Mouse (Mus musculus) olfactory bulb, adult 2 months (tissue): ENCODE measurements at regions not wholly inside any gene's neighbourhood (a gene's known extent, or its start where the extent isn't known, plus 50 kb on each side); places are given as distances from the start of the nearest gene placed in this dataset.

ENCODE experiments used
- H3K27ac ChIP-seq: fragments of 200-500 bp; 2 replicates; pipeline ENCODE4 v1.5.1; 2012; ENCODE audit warnings: low read depth, low read length; ENCODE audit not compliant: insufficient read depth
- H3K4me1 ChIP-seq: fragments of 200-500 bp; 2 replicates; pipeline ENCODE4 v1.6.1; 2012; ENCODE audit warnings: low read length; ENCODE audit not compliant: control insufficient read depth, insufficient read depth
- H3K4me3 ChIP-seq: fragments of 200-500 bp; 2 replicates; pipeline ENCODE4 v1.5.1; 2012; ENCODE audit warnings: mild to moderate bottlenecking, low read depth, low read length, moderate library complexity; ENCODE audit not compliant: insufficient read depth
- CTCF ChIP-seq: fragments of 200-500 bp; IDR thresholded peaks from 2 replicates; pipeline ENCODE4 v1.5.1; 2012; ENCODE audit warnings: low read depth, mild to moderate bottlenecking, low read length, moderate library complexity; ENCODE audit not compliant: insufficient read depth
- POLR2A ChIP-seq: fragments of 200-500 bp; IDR thresholded peaks from 2 replicates; pipeline ENCODE4 v1.6.1; 2012; ENCODE audit warnings: mild to moderate bottlenecking, low read depth, low read length, moderate library complexity; ENCODE audit not compliant: insufficient read depth
- WGBS: fragments of 180-500 bp; shearing (Covaris S2); methylation state at CpG from one replicate; pipeline ENCODE4 v1.1.7; 2018; 5-methylcytosine and 5-hydroxymethylcytosine counted together

DNA sequence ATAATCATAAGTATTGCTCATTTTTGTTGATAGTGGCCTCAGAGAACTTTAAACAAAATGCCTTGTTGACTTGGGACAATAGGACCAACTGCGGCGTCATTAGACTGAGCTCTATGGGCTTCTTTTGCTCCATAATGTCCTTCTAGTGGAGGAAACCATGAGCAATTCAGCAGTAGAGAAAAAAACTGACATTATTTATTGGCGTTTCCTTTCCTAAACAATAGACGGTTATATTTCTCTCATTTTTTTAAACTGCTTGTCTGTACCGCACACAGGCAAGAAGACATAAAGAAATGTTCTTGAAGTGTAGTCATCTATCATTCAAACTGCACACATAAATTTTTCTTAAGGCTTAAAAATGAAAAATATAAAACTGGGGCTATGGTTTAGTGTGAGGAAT is 310.8 kb downstream of the Basp1 start:
- 90% methylated on average over 5 of the region's 5 CpGs for WGBS
- TF ChIP-seq POLR2A (no peak), CTCF (no peak)
- H3K4me1 ChIP-seq: no peaks in the 10 kb centered on the region

DNA sequence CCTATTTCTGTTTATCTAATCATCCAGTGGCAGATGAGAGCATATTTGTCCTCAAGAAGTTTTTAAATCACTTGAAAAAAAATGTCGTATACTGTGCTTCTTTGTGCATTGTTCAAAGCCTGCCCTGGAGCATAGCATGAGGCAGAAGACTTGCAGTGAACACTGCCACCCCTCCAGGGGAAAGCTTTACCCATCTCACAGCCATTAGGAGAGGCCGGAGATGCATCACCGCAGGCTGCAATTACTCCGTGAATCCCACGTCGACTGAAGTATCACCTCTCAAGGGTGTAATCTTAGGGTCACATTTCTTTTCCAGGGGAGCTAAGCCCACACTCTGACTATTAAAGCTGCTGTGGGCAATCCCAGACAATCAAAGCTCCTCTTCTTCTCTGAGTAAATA is 319.8 kb downstream of the Basp1 start:
- Histone ChIP-seq H3K4me1 (peaks cover 2% of the 10 kb centered on the region; the same call in 1 of the 2 replicates), H3K4me3 (no peak overlapping the region), H3K27ac (no peak overlapping the region)
- TF ChIP-seq POLR2A (no peak), CTCF (no peak)
- WGBS: 19% methylated on average over 6 of the region's 6 CpGs

More for the DNA sequence above, 310.8 kb downstream of the Basp1 start:
- Histone ChIP-seq H3K27ac (no peak overlapping the region), H3K4me3 (no peak overlapping the region)

DNA sequence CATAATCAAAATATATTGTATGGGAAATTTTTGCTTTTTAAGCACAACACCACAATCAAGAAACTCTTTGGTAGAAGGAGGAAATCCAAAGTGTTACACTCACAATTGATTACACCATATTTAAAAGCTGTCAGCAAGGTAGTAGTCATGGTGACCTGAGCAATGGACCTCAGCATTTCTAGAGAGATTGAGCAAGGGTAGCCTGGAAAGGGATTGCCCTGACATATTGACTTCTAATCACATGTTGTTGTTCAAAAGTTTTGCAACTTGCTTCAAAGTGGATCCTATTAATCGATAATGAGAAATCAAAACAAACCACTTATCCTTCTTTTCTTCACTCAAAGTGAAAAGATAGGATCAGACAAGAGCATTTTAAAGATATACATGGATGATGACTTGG is 343.9 kb downstream of the Basp1 start:
- Histone ChIP-seq H3K4me1 (no peaks in the 10 kb centered on the region), H3K27ac (no peak overlapping the region), H3K4me3 (no peak overlapping the region)
- 93% methylated on average over 1 of the region's 1 CpGs for WGBS
- TF ChIP-seq CTCF (no peak), POLR2A (no peak)

DNA sequence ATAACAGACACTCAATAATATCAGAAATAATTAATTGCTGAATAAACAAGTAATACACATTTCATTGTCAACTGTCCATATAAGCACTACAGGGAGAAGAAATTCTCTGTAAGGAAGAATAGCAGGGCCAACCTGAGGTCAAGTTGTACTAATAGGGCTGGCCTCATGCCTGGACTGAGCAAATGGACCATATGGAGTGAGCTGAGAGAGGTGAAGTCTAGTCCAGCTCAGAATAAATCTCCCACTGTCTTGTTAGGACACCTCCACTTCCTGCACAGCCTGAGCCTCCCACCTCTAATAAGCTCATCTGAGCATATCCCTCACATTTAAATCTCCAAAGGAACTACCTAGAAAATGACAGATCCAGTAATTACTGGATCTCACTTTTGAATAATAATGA is 354.2 kb downstream of the Basp1 start:
- Histone ChIP-seq H3K27ac (no peak overlapping the region), H3K4me1 (no peaks in the 10 kb centered on the region), H3K4me3 (no peak overlapping the region)
- TF ChIP-seq CTCF (no peak), POLR2A (no peak)

DNA sequence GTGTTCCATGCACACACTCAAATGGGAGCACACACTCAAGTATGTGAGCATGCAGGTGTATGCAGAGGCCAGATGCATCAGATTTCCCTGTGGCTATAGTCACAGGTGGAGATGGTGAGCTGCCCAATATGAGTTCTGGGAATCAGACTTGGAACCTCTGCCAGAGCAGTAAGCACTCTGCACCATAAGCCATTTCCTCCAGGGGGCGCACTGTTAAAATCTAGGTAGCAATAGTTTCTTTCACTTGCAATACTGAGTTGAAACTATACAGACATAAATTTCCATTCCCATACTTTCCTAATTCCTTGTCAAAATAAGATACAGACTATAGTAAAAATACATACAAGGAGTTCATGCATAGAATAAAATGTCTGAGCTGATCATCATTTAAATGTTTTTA is 365.7 kb downstream of the Basp1 start:
- no peak overlapping the region for H3K27ac ChIP-seq
- H3K4me1 ChIP-seq: no peaks in the 10 kb centered on the region
- WGBS: 26% methylated on average over 1 of the region's 1 CpGs
- no peak overlapping the region for H3K4me3 ChIP-seq
- no peak for TF ChIP-seq POLR2A
- TF ChIP-seq CTCF: no peak

DNA sequence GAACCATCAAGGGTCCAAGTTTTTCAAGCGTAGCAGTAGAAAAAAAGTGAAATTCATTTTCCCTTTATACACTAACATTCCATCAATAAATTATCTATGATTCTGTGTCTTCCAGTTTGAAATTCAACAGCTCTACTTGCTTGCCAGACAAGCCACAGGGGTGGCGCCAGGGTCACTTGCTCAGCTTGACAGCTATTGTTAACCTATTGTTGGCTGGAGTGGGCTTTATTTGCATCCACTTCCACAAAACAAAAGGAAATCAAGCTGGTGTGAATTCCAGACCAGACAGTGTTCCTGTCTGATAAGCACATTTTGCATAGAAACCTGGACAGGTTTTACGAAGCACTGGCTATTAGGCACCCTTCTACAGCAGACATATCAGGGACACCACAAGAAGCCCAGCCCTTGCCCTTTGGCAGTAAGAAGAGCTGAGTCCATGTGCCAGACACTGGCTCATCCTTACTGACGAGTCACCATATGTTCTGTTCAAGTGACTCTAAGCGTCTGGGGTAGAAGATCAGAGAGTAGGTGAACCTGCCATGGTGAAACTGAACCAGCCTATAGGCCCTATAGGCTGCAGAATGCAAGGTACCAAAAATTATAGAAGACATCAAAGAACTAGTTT is 366.9 kb downstream of the Basp1 start:
- no peak for TF ChIP-seq POLR2A
- no peak for TF ChIP-seq CTCF
- WGBS: 85% methylated on average over 5 of the region's 5 CpGs
- H3K4me1 ChIP-seq: no peaks in the 10 kb centered on the region
- H3K4me3 ChIP-seq: no peak overlapping the region
- no peak overlapping the region for H3K27ac ChIP-seq

DNA sequence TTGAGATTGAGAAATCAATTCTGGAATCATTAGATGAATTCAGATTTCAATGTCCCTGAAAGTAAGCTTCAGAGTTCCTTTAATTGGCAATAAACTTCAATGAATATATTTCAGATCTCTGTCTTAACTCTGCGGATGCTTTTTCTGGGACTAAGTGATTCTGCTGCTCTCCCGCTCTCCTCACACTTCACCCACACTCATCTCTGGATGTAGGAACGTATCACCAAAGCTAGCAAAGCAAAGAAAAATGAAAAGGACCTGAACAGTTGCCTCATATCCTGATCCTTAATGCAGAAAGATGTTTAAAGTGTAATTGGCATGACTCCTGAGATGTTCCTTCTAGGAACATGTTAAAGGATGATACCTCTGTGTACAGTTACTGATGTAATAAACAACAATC is 377.3 kb downstream of the Basp1 start:
- Histone ChIP-seq H3K27ac (no peak overlapping the region), H3K4me1 (no peaks in the 10 kb centered on the region), H3K4me3 (no peak overlapping the region)
- no peak for TF ChIP-seq CTCF
- no peak for TF ChIP-seq POLR2A
- 87% methylated on average over 3 of the region's 3 CpGs for WGBS

DNA sequence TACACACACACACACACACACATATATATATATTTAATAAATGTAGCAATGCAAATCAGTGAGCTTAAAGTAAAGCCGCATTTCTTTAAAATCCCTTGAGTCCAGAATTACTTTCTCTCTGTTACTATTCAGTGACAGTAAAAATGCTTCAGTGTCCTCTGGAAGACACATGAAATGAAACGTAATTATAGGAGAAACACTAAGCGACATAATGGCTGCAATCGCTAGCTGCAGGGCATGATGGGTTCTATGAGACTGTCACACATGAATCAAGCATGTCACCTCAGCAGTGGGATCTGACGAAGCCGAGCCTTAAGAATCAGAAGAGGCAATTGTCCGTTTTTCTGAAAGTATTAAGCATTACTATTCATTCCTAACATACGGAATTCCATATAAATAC is 385.7 kb downstream of the Basp1 start:
- Histone ChIP-seq H3K4me1 (peaks cover 4% of the 10 kb centered on the region; the same call in 1 of the 2 replicates), H3K27ac (no peak overlapping the region), H3K4me3 (no peak overlapping the region)
- WGBS: 65% methylated on average over 8 of the region's 8 CpGs
- TF ChIP-seq POLR2A: no peak
- TF ChIP-seq CTCF: no peak

DNA sequence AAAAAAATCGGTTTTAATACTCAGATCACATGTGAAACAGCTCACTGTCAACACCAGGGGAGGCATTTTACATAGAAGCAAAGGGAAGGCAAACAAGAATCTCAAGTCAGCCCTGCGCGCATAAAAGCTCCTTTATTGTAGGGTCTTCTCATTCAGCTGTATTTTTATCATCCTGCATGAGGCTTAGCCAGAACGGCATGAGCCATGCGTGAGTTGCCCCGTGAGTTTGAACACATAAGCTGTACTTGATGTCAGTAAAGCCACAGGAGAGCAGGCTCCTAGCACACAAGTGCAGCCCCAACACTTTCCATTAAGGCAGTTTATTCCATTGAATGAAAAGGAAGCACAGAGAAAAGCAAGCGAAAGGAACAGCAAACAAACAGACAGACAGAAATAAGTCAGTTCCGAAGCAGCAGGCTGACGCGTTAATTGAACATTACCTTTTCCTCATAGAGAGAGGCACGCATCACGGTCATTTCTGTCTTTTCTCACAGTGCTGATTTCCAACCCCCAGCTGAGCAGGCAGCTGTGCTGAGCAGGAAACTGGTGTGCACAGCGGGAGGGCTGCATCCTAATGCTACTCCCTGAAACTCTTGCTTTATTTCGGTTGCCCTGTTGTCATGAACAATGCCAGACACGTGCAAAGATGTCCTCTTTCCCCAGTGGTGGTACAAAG is 386.6 kb downstream of the Basp1 start:
- peak overlapping the region; percentile 31; the same call in 1 of the 2 replicates for H3K4me3 ChIP-seq
- peaks cover 4% of the 10 kb centered on the region; the same call in 1 of the 2 replicates for H3K4me1 ChIP-seq
- TF ChIP-seq CTCF: no peak
- TF ChIP-seq POLR2A: no peak
- peak overlapping the region; percentile 53 for H3K27ac ChIP-seq
- WGBS: 4% methylated on average over 15 of the region's 15 CpGs

DNA sequence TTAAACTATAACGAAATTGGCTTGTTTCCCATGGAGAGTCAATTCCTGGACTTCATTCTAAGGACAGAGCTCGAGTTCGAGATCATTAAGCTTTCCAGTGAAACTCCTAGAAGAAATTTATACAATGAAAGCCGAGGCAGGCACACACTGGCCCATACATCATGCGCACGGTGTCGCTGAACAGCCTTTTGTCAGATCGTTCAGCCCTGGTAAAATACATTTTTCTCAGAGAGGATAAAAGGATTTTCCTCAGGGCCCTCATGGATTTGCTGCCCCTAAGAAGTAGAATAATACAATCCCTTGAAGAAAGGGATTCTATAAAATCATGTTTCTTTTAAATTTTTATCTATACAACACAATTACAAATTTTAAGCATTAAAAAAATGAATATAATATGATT is 387.2 kb downstream of the Basp1 start:
- WGBS: 26% methylated on average over 8 of the region's 8 CpGs
- no peak overlapping the region for H3K4me3 ChIP-seq
- no peak for TF ChIP-seq CTCF
- TF ChIP-seq POLR2A: no peak
- no peak overlapping the region for H3K27ac ChIP-seq
- H3K4me1 ChIP-seq: peaks cover 4% of the 10 kb centered on the region; the same call in 1 of the 2 replicates
